Mouse (Mus musculus) ES-E14 (cell line): ENCODE data around the gene Car10. TPM values are rescaled to one million over a fixed set of nuclear protein-coding genes. Genes with fewer than 3 reads are reported as not detected.

Experiments
- DNase-seq: peaks from one replicate; pipeline ENCODE4 v3.0.0-alpha.2; 2013; ENCODE audit warnings: low read depth, low spot score
- H3K27ac ChIP-seq: 2 replicates; pipeline ENCODE4 v1.5.1; 2012; ENCODE audit warnings: low read depth, mild to moderate bottlenecking, low read length, moderate library complexity, mixed read lengths; ENCODE audit not compliant: poor library complexity, insufficient read depth, severe bottlenecking
- H3K36me3 ChIP-seq: 2 replicates; pipeline ENCODE4 v1.6.1; 2012; ENCODE audit warnings: mild to moderate bottlenecking, low read length, moderate library complexity, mixed read lengths; ENCODE audit not compliant: control insufficient read depth, poor library complexity, insufficient read depth, severe bottlenecking
- H3K4me1 ChIP-seq, 2 experiments: fragments of 150-350 bp in 1 of 2; sonication (generic) in 1 of 2; 2 replicates each; pipeline ENCODE4 v1.6.1; 2012; ENCODE audit warnings: low read length in 2 of 2, mild to moderate bottlenecking in 1 of 2, mixed read lengths in 1 of 2; ENCODE audit not compliant: control insufficient read depth in 2 of 2, insufficient read depth in 2 of 2, poor library complexity in 1 of 2
- H3K4me3 ChIP-seq, 2 experiments: fragments of 150-350 bp in 1 of 2; sonication (generic) in 1 of 2; 2 replicates each; pipeline ENCODE4 v1.5.1; 2012; ENCODE audit warnings: low read length in 2 of 2, low read depth in 1 of 2, mild to moderate bottlenecking in 1 of 2, mixed read lengths in 1 of 2; ENCODE audit not compliant: insufficient read depth in 1 of 2, poor library complexity in 1 of 2, severe bottlenecking in 1 of 2
- H3K9ac ChIP-seq: 2 replicates; pipeline ENCODE4 v1.6.1; 2012; ENCODE audit warnings: low read depth, mild to moderate bottlenecking, low read length, mixed read lengths; ENCODE audit not compliant: poor library complexity, insufficient read depth, severe bottlenecking
- H3K9me3 ChIP-seq: fragments of 150-350 bp; sonication (generic); 2 replicates; pipeline ENCODE4 v1.6.1; 2012; ENCODE audit warnings: low read depth, mild to moderate bottlenecking, low read length; ENCODE audit not compliant: control insufficient read depth, insufficient read depth
- CHD2 ChIP-seq: IDR thresholded peaks from 2 replicates; pipeline ENCODE4 v1.6.1; 2014; ENCODE audit warnings: mild to moderate bottlenecking, low read depth, low read length, inconsistent platforms
- HCFC1 ChIP-seq: IDR thresholded peaks from 2 replicates; pipeline ENCODE4 v1.6.1; 2012; ENCODE audit warnings: low read length, inconsistent platforms, borderline replicate concordance; ENCODE audit not compliant: insufficient read depth
- MAFK ChIP-seq: IDR thresholded peaks from 2 replicates; pipeline ENCODE4 v1.6.1; 2014; ENCODE audit warnings: mild to moderate bottlenecking, low read depth, low read length, inconsistent platforms; ENCODE audit not compliant: insufficient read depth
- ZC3H11A ChIP-seq: IDR thresholded peaks from 2 replicates; pipeline ENCODE4 v1.6.1; 2012; ENCODE audit warnings: low read depth, mild to moderate bottlenecking, inconsistent platforms, low read length, borderline replicate concordance
- ZNF384 ChIP-seq: IDR thresholded peaks from 2 replicates; pipeline ENCODE4 v1.6.1; 2012; ENCODE audit warnings: low read depth, low read length, inconsistent platforms
- in situ Hi-C, 2 experiments: fragments of 600-800 bp; cut with MboI; formaldehyde crosslinking; loops; one replicate each; pipeline ENCODE4 v1.15.1; 2025; ENCODE audit warnings: low sequenced_read_pairs in 2 of 2, inconsistent platforms in 1 of 2; ENCODE audit not compliant: unreplicated experiment in 2 of 2
- total RNA-seq: library from RNA; depleted of rRNA; stranded (reverse); fragments of 300-350 nt; gene quantifications from 2 replicates; pipeline ENCODE4 v1.2.3, GENCODE M21; 2012

Car10 gene
- total RNA-seq, 1 experiment = not detected

- no peaks in the 10 kb centered on the region for H3K36me3 ChIP-seq
- H3K4me1 ChIP-seq = no peaks in the 10 kb centered on the region
- no peak overlapping the region for H3K27ac ChIP-seq
- in situ Hi-C loops = no loop called here
- H3K9ac ChIP-seq = no peak overlapping the region
- DNase-seq = no peak
- no peak overlapping the region for H3K4me3 ChIP-seq
- TF ChIP-seq CHD2 = no peak
- TF ChIP-seq HCFC1 = no peak
- no peak for TF ChIP-seq MAFK
- TF ChIP-seq ZC3H11A = no peak
- TF ChIP-seq ZNF384 = no peak
- no peaks in the 10 kb centered on the region for H3K9me3 ChIP-seq
These were observed 339.1 kb downstream of the Car10 start for GRCm38 (mm10) chr11:93436892-93437291.

GRCm38 (mm10) chr11:93440466-93440865, 342.6 kb downstream of the Car10 start:
- in situ Hi-C loops = no loop called here
- TF ChIP-seq CHD2 (no peak), HCFC1 (no peak), MAFK (no peak), ZC3H11A (no peak), ZNF384 (no peak)
- Histone ChIP-seq H3K4me1 (no peaks in the 10 kb centered on the region), H3K27ac (no peak overlapping the region), H3K9ac (no peak overlapping the region), H3K4me3 (no peak overlapping the region), H3K36me3 (no peaks in the 10 kb centered on the region), H3K9me3 (no peaks in the 10 kb centered on the region)
- DNase-seq = no peak

GRCm38 (mm10) chr11:93443777-93444176, 345.9 kb downstream of the Car10 start:
- H3K36me3 ChIP-seq = no peaks in the 10 kb centered on the region
- in situ Hi-C loops = no loop called here

GRCm38 (mm10) chr11:93444741-93445140, 346.9 kb downstream of the Car10 start:
- Histone ChIP-seq H3K9ac (no peak overlapping the region), H3K9me3 (no peaks in the 10 kb centered on the region), H3K4me1 (no peaks in the 10 kb centered on the region), H3K27ac (no peak overlapping the region), H3K4me3 (no peak overlapping the region), H3K36me3 (no peaks in the 10 kb centered on the region)
- DNase-seq = no peak
- in situ Hi-C loops = no loop called here
- TF ChIP-seq ZC3H11A (no peak), HCFC1 (no peak), MAFK (no peak), ZNF384 (no peak), CHD2 (no peak)

More at GRCm38 (mm10) chr11:93443777-93444176, 345.9 kb downstream of the Car10 start:
- H3K27ac ChIP-seq = no peak overlapping the region
- no peaks in the 10 kb centered on the region for H3K9me3 ChIP-seq
- H3K4me1 ChIP-seq = no peaks in the 10 kb centered on the region
- TF ChIP-seq MAFK = no peak
- no peak for TF ChIP-seq HCFC1
- TF ChIP-seq ZC3H11A = no peak
- no peak for TF ChIP-seq ZNF384
- TF ChIP-seq CHD2 = no peak
- no peak overlapping the region for H3K9ac ChIP-seq
- no peak overlapping the region for H3K4me3 ChIP-seq
- DNase-seq = no peak

GRCm38 (mm10) chr11:93447566-93447965, 349.7 kb downstream of the Car10 start:
- in situ Hi-C loops = no loop called here
- Histone ChIP-seq H3K36me3 (no peaks in the 10 kb centered on the region), H3K9ac (no peak overlapping the region), H3K9me3 (no peaks in the 10 kb centered on the region), H3K4me1 (no peaks in the 10 kb centered on the region), H3K27ac (no peak overlapping the region), H3K4me3 (no peak overlapping the region)
- DNase-seq = no peak
- no peak for TF ChIP-seq MAFK
- no peak for TF ChIP-seq ZC3H11A
- no peak for TF ChIP-seq CHD2
- no peak for TF ChIP-seq HCFC1
- TF ChIP-seq ZNF384 = no peak
